Comparison of ENCODE assay signal across 8 mouse cellular contexts in the genomic region with DNA sequence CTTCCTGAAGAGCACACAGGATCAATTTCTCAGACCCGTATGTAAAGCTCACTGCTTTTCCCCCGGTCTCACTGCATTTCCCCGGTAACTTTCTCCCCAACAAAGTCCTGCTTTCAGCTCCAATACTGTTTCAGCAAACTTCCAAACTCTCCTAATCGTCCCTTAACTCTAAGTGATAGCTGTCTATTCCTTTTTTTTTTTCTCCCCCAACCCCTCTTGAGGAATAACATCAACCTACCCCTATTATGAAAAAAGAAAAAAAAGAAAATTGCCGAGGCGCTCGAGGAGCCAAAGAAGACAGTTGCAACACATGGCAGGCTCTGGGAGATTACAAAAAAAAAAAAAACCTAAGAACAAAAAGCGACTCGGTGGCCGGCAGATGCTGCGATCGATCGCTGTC. TPM values are rescaled to one million over a fixed set of nuclear protein-coding genes. Genes with fewer than 3 reads are reported as not detected.
A peak's percentile ranks its signal among the peaks of the same experiment; 100 is the strongest.
DNase-seq lines count a peak whose midpoint lies in the region; ATAC-seq and TF ChIP-seq lines count a peak whose summit lies in the region.

No protein-coding gene starts in this region.

- H3K9me3 ChIP-seq in heart, embryonic 14.5 days (ENCODE audit: control insufficient read depth, low read length) = no peaks in the 10 kb centered on the region
- no peaks in the 10 kb centered on the region for H3K9me3 ChIP-seq in ES-E14 (ENCODE audit: control insufficient read depth, insufficient read depth, low read depth, low read length)
- no peaks in the 10 kb centered on the region for H3K9me3 ChIP-seq in forebrain, embryonic 16.5 days (ENCODE audit: control insufficient read depth, low read length)
- H3K9me3 ChIP-seq in midbrain, embryonic 11.5 days (ENCODE audit: control insufficient read depth, low read length) = no peaks in the 10 kb centered on the region

- peaks cover 17% of the 10 kb centered on the region for H3K36me3 ChIP-seq in heart, embryonic 14.5 days (ENCODE audit: control insufficient read depth, insufficient read depth, low read length)
- peaks cover 2% of the 10 kb centered on the region for H3K36me3 ChIP-seq in ES-E14 (ENCODE audit: control insufficient read depth, insufficient read depth, low read length, poor library complexity, severe bottlenecking)
- H3K36me3 ChIP-seq in forebrain, embryonic 16.5 days (ENCODE audit: control insufficient read depth, insufficient read depth) = peaks cover 2% of the 10 kb centered on the region; the same call in 1 of the 2 replicates
- H3K36me3 ChIP-seq in midbrain, embryonic 11.5 days (ENCODE audit: control insufficient read depth, insufficient read depth, low read length) = peaks cover 2% of the 10 kb centered on the region

- DNase-seq in heart, adult 8-10 months (ENCODE audit: low spot score) = no peak
- DNase-seq in ES-E14 (ENCODE audit: low read depth, low spot score) = no peak
- peak; percentile 87 for DNase-seq in midbrain, embryonic 11.5 days (ENCODE audit: low spot score, missing footprints)
- DNase-seq in adrenal gland, postnatal 10 days = no peak
- DNase-seq in left cerebral cortex, adult 9 months (ENCODE audit: low spot score in 2 of 2) = no peak
- DNase-seq in yolk sac, embryonic 10.5 days (ENCODE audit: low spot score) = no peak

- H3K4me3 ChIP-seq in heart, embryonic 14.5 days (ENCODE audit: control insufficient read depth in 1 of 2, insufficient read depth in 1 of 2, low read depth in 1 of 2, low read length in 2 of 2) = peak overlapping the region; percentile 65 to 93
- peak overlapping the region; percentile 91 to 100 for H3K4me3 ChIP-seq in ES-E14 (ENCODE audit: insufficient read depth in 1 of 2, low read depth in 1 of 2, low read length in 2 of 2, poor library complexity in 1 of 2, severe bottlenecking in 1 of 2)
- H3K4me3 ChIP-seq in forebrain, embryonic 16.5 days (replicated peaks; ENCODE audit: low read length) = peak overlapping the region; percentile 72
- peak overlapping the region; percentile 84 for H3K4me3 ChIP-seq in midbrain, embryonic 11.5 days (ENCODE audit: low read depth, low read length)

- no peak for ATAC-seq in heart, embryonic 14.5 days (ENCODE audit: insufficient number of reproducible peaks, insufficient read depth, low FRiP score, low read depth)
- ATAC-seq in forebrain, embryonic 16.5 days = no peak
- no peak for ATAC-seq in midbrain, embryonic 11.5 days (ENCODE audit: low FRiP score)

- peak overlapping the region; percentile 87 for H3K4me2 ChIP-seq in heart, embryonic 14.5 days (ENCODE audit: low read length)
- peak overlapping the region; percentile 81 for H3K4me2 ChIP-seq in forebrain, embryonic 16.5 days (ENCODE audit: low read length)
- peak overlapping the region; percentile 66 for H3K4me2 ChIP-seq in midbrain, embryonic 11.5 days

- in situ Hi-C loops in ES-E14 (cut with MboI; ENCODE audit: low sequenced_read_pairs in 2 of 2, unreplicated experiment in 2 of 2) = no loop called here

- peaks cover 0 to 17% of the 10 kb centered on the region in 2 experiments; a peak in 2 of 4 replicates for H3K4me1 ChIP-seq in heart, embryonic 14.5 days (ENCODE audit: control insufficient read depth in 2 of 2, insufficient read depth in 2 of 2, low read length in 2 of 2)
- no peaks in the 10 kb centered on the region for H3K4me1 ChIP-seq in ES-E14 (ENCODE audit: control insufficient read depth in 2 of 2, insufficient read depth in 2 of 2, low read length in 2 of 2, poor library complexity in 1 of 2)
- peaks cover 23% of the 10 kb centered on the region for H3K4me1 ChIP-seq in forebrain, embryonic 16.5 days (replicated peaks; ENCODE audit: control insufficient read depth, insufficient read depth, low read length)
- peaks cover 7% of the 10 kb centered on the region for H3K4me1 ChIP-seq in midbrain, embryonic 11.5 days (ENCODE audit: control insufficient read depth, insufficient read depth, low read length)

- peak overlapping the region; percentile 90 to 97 for H3K27ac ChIP-seq in heart, embryonic 14.5 days (replicated peaks in 1 of 2; ENCODE audit: control insufficient read depth in 1 of 2, insufficient read depth in 1 of 2, low read depth in 2 of 2, low read length in 2 of 2)
- peak overlapping the region; percentile 75; the same call in 1 of the 2 replicates for H3K27ac ChIP-seq in ES-E14 (ENCODE audit: insufficient read depth, low read depth, low read length, poor library complexity, severe bottlenecking)
- no peak overlapping the region for H3K27ac ChIP-seq in forebrain, embryonic 16.5 days (ENCODE audit: low read length)
- H3K27ac ChIP-seq in midbrain, embryonic 11.5 days (ENCODE audit: low read depth, low read length) = peak overlapping the region; percentile 86; the same call in 1 of the 2 replicates

- H3K9ac ChIP-seq in heart, embryonic 14.5 days (ENCODE audit: low read length) = peak overlapping the region; percentile 90
- H3K9ac ChIP-seq in ES-E14 (ENCODE audit: insufficient read depth, low read depth, low read length, poor library complexity, severe bottlenecking) = peak overlapping the region; percentile 93
- H3K9ac ChIP-seq in forebrain, embryonic 16.5 days (replicated peaks; ENCODE audit: low read depth, low read length) = peak overlapping the region; percentile 93
- H3K9ac ChIP-seq in midbrain, embryonic 11.5 days (ENCODE audit: low read length) = peak overlapping the region; percentile 92

- under 1% methylated on average over 13 of the region's 13 CpGs for WGBS in heart, embryonic 14.5 days
- under 1% methylated on average over 13 of the region's 13 CpGs for WGBS in forebrain, embryonic 16.5 days
- WGBS in midbrain, embryonic 11.5 days = under 1% methylated on average over 13 of the region's 13 CpGs

- no peaks in the 10 kb centered on the region for H3K27me3 ChIP-seq in heart, embryonic 14.5 days (ENCODE audit: control insufficient read depth, insufficient read depth, low read length)
- no peaks in the 10 kb centered on the region for H3K27me3 ChIP-seq in forebrain, embryonic 16.5 days (replicated peaks; ENCODE audit: control insufficient read depth, insufficient read depth, low read length)
- no peaks in the 10 kb centered on the region for H3K27me3 ChIP-seq in midbrain, embryonic 11.5 days (ENCODE audit: control insufficient read depth, insufficient read depth, low read length)

TF ChIP-seq in ES-E14, 5 proteins besides CTCF, POLR2A, EP300 and RAD21:
- no peak for TF ChIP-seq ZNF384 (IDR thresholded peaks at IDR 0.05; ENCODE audit: low read depth, low read length)
- TF ChIP-seq CHD2 (IDR thresholded peaks at IDR 0.05; ENCODE audit: low read depth, low read length) = no peak
- no peak for TF ChIP-seq ZC3H11A (IDR thresholded peaks at IDR 0.05; ENCODE audit: borderline replicate concordance, low read depth, low read length)
- no peak for TF ChIP-seq MAFK (IDR thresholded peaks at IDR 0.05; ENCODE audit: insufficient read depth, low read depth, low read length)
- no peak for TF ChIP-seq HCFC1 (IDR thresholded peaks at IDR 0.05; ENCODE audit: borderline replicate concordance, insufficient read depth, low read length)

RNA-seq across cellular contexts. Expression of a gene that starts 1.0 kb away (rescaled TPM):
- polyA plus RNA-seq in heart, embryonic 14.5 days (2014; fragmentation: Nextera tagmentation; extraction: Ambion mirVana) = 16.9 and 17.3 TPM in 2 replicates
- 10 to 100 TPM; 55.9 to 58.2 (median 58.0) TPM for total RNA-seq in heart, adult 8-10 months (2022)
- total RNA-seq in ES-E14 (2012; rRNA removed) = 25.9 and 38.5 TPM in 2 replicates
- polyA plus RNA-seq in forebrain, embryonic 16.5 days (2015; fragmentation: Nextera tagmentation; extraction: Ambion mirVana) = 25.4 and 29.0 TPM in 2 replicates
- polyA plus RNA-seq in midbrain, embryonic 11.5 days (2014; fragmentation: Nextera tagmentation; extraction: Ambion mirVana) = 27.8 and 28.4 TPM in 2 replicates
- total RNA-seq in adrenal gland, postnatal 10 days (2021) = 10 to 100 TPM; 66.4 to 74.2 TPM

RNA-seq across cellular contexts. Expression of a gene that starts 14.4 kb away (rescaled TPM):
- 82.1 and 83.9 TPM in 2 replicates for polyA plus RNA-seq in heart, embryonic 14.5 days (2014; fragmentation: Nextera tagmentation; extraction: Ambion mirVana)
- 10 to 100 TPM; 69.9 to 83.4 (median 76.8) TPM for total RNA-seq in heart, adult 8-10 months (2022)
- total RNA-seq in ES-E14 (2012; rRNA removed) = 35.6 and 36.7 TPM in 2 replicates
- polyA plus RNA-seq in forebrain, embryonic 16.5 days (2015; fragmentation: Nextera tagmentation; extraction: Ambion mirVana) = 144 and 160 TPM in 2 replicates
- polyA plus RNA-seq in midbrain, embryonic 11.5 days (2014; fragmentation: Nextera tagmentation; extraction: Ambion mirVana) = 69.2 and 71.2 TPM in 2 replicates
- 10 to 100 TPM; 84.8 to 84.9 TPM for total RNA-seq in adrenal gland, postnatal 10 days (2021)
